Mouse (Mus musculus) neural tube, embryonic 15.5 days (tissue): ENCODE measurements around the gene Pdf. TPM values are rescaled to one million over a fixed set of nuclear protein-coding genes. Genes with fewer than 3 reads are reported as not detected.
A peak's percentile ranks its signal among the peaks of the same experiment; 100 is the strongest.

Experiments
- ATAC-seq: fragments of 200-750 bp; cut with Nextera tagmentation; 2 replicates; pipeline ENCODE4 v1.8.0; 2017; ENCODE audit warnings: mild to moderate bottlenecking, moderate TSS enrichment, moderate library complexity; ENCODE audit not compliant: low FRiP score
- H3K27ac ChIP-seq: fragments of 300-500 bp; sonication (generic); replicated peaks from 2 replicates; pipeline ENCODE4 v1.5.1; 2015; ENCODE audit warnings: mild to moderate bottlenecking, inconsistent platforms
- H3K27me3 ChIP-seq: fragments of 300-500 bp; sonication (generic); replicated peaks from 2 replicates; pipeline ENCODE4 v1.6.1; 2015; ENCODE audit warnings: inconsistent platforms
- H3K36me3 ChIP-seq: fragments of 300-500 bp; sonication (generic); 2 replicates; pipeline ENCODE4 v1.6.1; 2015; ENCODE audit warnings: inconsistent platforms
- H3K4me1 ChIP-seq: fragments of 300-500 bp; sonication (generic); 2 replicates; pipeline ENCODE4 v1.6.1; 2015; ENCODE audit warnings: inconsistent platforms
- H3K4me2 ChIP-seq: fragments of 300-500 bp; sonication (generic); 2 replicates; pipeline ENCODE4 v1.6.1; 2015; ENCODE audit warnings: inconsistent platforms, mild to moderate bottlenecking, moderate library complexity
- H3K4me3 ChIP-seq: fragments of 300-500 bp; sonication (generic); replicated peaks from 2 replicates; pipeline ENCODE4 v1.5.1; 2015; ENCODE audit warnings: mild to moderate bottlenecking, inconsistent platforms
- H3K9ac ChIP-seq: fragments of 300-500 bp; sonication (generic); replicated peaks from 2 replicates; pipeline ENCODE4 v1.6.1; 2015; ENCODE audit warnings: mild to moderate bottlenecking, inconsistent platforms
- H3K9me3 ChIP-seq: fragments of 300-500 bp; sonication (generic); replicated peaks from 2 replicates; pipeline ENCODE4 v1.6.1; 2016; ENCODE audit warnings: inconsistent platforms
- WGBS: fragments of 180-500 bp; shearing (Covaris S2); methylation state at CpG from one replicate; pipeline ENCODE4 v1.1.7; 2015; ENCODE audit warnings: mixed read lengths; 5-methylcytosine and 5-hydroxymethylcytosine counted together
- polyA plus RNA-seq: library from polyadenylated mRNA; unstranded; fragments of >200 nt; fragmentation: Nextera tagmentation; extraction: Ambion mirVana; gene quantifications from 2 replicates; pipeline ENCODE4 v1.2.1, GENCODE M21; 2015

Gene Pdf
- polyA plus RNA-seq, 1 experiment from 2014 or later = 43.5 TPM

- no peak within 1 kb of the TSS for H3K27ac ChIP-seq
- no peaks in the 10 kb centered on the region for H3K27me3 ChIP-seq
- 56% methylated on average over 17 of the region's 17 CpGs for WGBS
- ATAC-seq = no peak
- H3K36me3 ChIP-seq = peaks cover 21% of the 10 kb centered on the region
- no peaks in the 10 kb centered on the region for H3K4me1 ChIP-seq
- H3K9ac ChIP-seq = no peak within 1 kb of the TSS
- no peak within 1 kb of the TSS for H3K4me2 ChIP-seq
- H3K9me3 ChIP-seq = no peaks in the 10 kb centered on the region
- no peak within 1 kb of the TSS for H3K4me3 ChIP-seq
These were observed 17.4 kb upstream of the Pdf start, which contains the start of gene Tmed6 for GRCm38 (mm10) chr8:107065511-107066496. TSS of gene Tmed6 (minus strand) at chr8:107065644.

GRCm38 (mm10) chr8:107062613-107063012 lies 14.2 kb upstream of the Pdf start:
- peaks cover 10% of the 10 kb centered on the region for H3K4me1 ChIP-seq
- ATAC-seq = no peak
- H3K4me3 ChIP-seq = no peak overlapping the region
- H3K4me2 ChIP-seq = no peak overlapping the region
- H3K27me3 ChIP-seq = no peaks in the 10 kb centered on the region
- H3K9me3 ChIP-seq = no peaks in the 10 kb centered on the region
- 92% methylated on average over 1 of the region's 1 CpGs for WGBS
- H3K27ac ChIP-seq = no peak overlapping the region
- no peak overlapping the region for H3K9ac ChIP-seq
- H3K36me3 ChIP-seq = peaks cover 20% of the 10 kb centered on the region

- peak; percentile 69 for ATAC-seq
- H3K9ac ChIP-seq = peak overlapping the region; percentile 77
- no peaks in the 10 kb centered on the region for H3K9me3 ChIP-seq
- peaks cover 28% of the 10 kb centered on the region for H3K4me1 ChIP-seq
- WGBS = under 1% methylated on average over 33 of the region's 33 CpGs
- peak overlapping the region; percentile 96 for H3K4me3 ChIP-seq
- no peaks in the 10 kb centered on the region for H3K27me3 ChIP-seq
- peak overlapping the region; percentile 68; the same call in 1 of the 2 replicates for H3K27ac ChIP-seq
- peaks cover 48% of the 10 kb centered on the region for H3K36me3 ChIP-seq
- H3K4me2 ChIP-seq = peak overlapping the region; percentile 96
These were observed 8.6 kb upstream of the Pdf start for GRCm38 (mm10) chr8:107056973-107057369.

GRCm38 (mm10) chr8:107056076-107056972 lies 7.9 kb upstream of the Pdf start, which contains the start of the genes Cog8 and Nip7:
TSS of gene Cog8 (minus strand) at chr8:107056689.
TSS of gene Nip7 (plus strand) at chr8:107056877.
- no peaks in the 10 kb centered on the region for H3K9me3 ChIP-seq
- H3K27me3 ChIP-seq = no peaks in the 10 kb centered on the region
- H3K4me1 ChIP-seq = peaks cover 28% of the 10 kb centered on the region
- H3K27ac ChIP-seq = peak within 1 kb of the TSS; percentile 88
- WGBS = under 1% methylated on average over 88 of the region's 88 CpGs
- peak within 1 kb of the TSS; percentile 83 for H3K9ac ChIP-seq
- peak within 1 kb of the TSS; percentile 96 for H3K4me2 ChIP-seq
- peak; percentile 96 for ATAC-seq
- peaks cover 54% of the 10 kb centered on the region for H3K36me3 ChIP-seq
- H3K4me3 ChIP-seq = peak within 1 kb of the TSS; percentile 96

- Histone ChIP-seq H3K4me2 (no peak overlapping the region), H3K9ac (no peak overlapping the region), H3K27me3 (no peaks in the 10 kb centered on the region), H3K4me3 (no peak overlapping the region), H3K27ac (no peak overlapping the region), H3K36me3 (peaks cover 59% of the 10 kb centered on the region), H3K4me1 (peaks cover 31% of the 10 kb centered on the region), H3K9me3 (no peaks in the 10 kb centered on the region)
- ATAC-seq = no peak
- 97% methylated on average over 8 of the region's 8 CpGs for WGBS
These were observed 3.6 kb upstream of the Pdf start for GRCm38 (mm10) chr8:107052046-107052445.

- 96% methylated on average over 4 of the region's 4 CpGs for WGBS
- H3K9me3 ChIP-seq = no peaks in the 10 kb centered on the region
- H3K4me3 ChIP-seq = peak overlapping the region; percentile 67
- no peak overlapping the region for H3K27ac ChIP-seq
- H3K4me1 ChIP-seq = peaks cover 28% of the 10 kb centered on the region
- H3K36me3 ChIP-seq = peaks cover 80% of the 10 kb centered on the region
- no peak overlapping the region for H3K9ac ChIP-seq
- ATAC-seq = no peak
- H3K4me2 ChIP-seq = peak overlapping the region; percentile 81
- no peaks in the 10 kb centered on the region for H3K27me3 ChIP-seq
These were observed 1.1 kb upstream of the Pdf start for GRCm38 (mm10) chr8:107049480-107049879.

- H3K27me3 ChIP-seq = no peaks in the 10 kb centered on the region
- no peak overlapping the region for H3K27ac ChIP-seq
- no peak overlapping the region for H3K9ac ChIP-seq
- peaks cover 28% of the 10 kb centered on the region for H3K4me1 ChIP-seq
- H3K4me3 ChIP-seq = peak overlapping the region; percentile 67
- 92% methylated on average over 5 of the region's 5 CpGs for WGBS
- ATAC-seq = no peak
- peaks cover 82% of the 10 kb centered on the region for H3K36me3 ChIP-seq
- H3K4me2 ChIP-seq = peak overlapping the region; percentile 81
- H3K9me3 ChIP-seq = no peaks in the 10 kb centered on the region
These were observed 1.4 kb downstream of the Pdf start for GRCm38 (mm10) chr8:107046976-107047375.

- 92% methylated on average over 6 of the region's 6 CpGs for WGBS
- no peaks in the 10 kb centered on the region for H3K27me3 ChIP-seq
- no peak overlapping the region for H3K9ac ChIP-seq
- no peaks in the 10 kb centered on the region for H3K9me3 ChIP-seq
- H3K4me2 ChIP-seq = no peak overlapping the region
- H3K4me3 ChIP-seq = no peak overlapping the region
- peaks cover 28% of the 10 kb centered on the region for H3K4me1 ChIP-seq
- H3K36me3 ChIP-seq = peaks cover 82% of the 10 kb centered on the region
- ATAC-seq = no peak
- H3K27ac ChIP-seq = no peak overlapping the region
These were observed 2.9 kb downstream of the Pdf start for GRCm38 (mm10) chr8:107045478-107045877.

GRCm38 (mm10) chr8:107040632-107041031 lies 7.8 kb downstream of the Pdf start:
- Histone ChIP-seq H3K4me2 (no peak overlapping the region), H3K4me3 (no peak overlapping the region), H3K9me3 (no peaks in the 10 kb centered on the region), H3K4me1 (0 out of 2 replicates have a peak, but pooled peaks cover under 1% of the 10 kb centered on the region), H3K27ac (no peak overlapping the region), H3K9ac (no peak overlapping the region), H3K36me3 (peaks cover 73% of the 10 kb centered on the region), H3K27me3 (no peaks in the 10 kb centered on the region)
- no peak for ATAC-seq
- 85% methylated on average over 7 of the region's 7 CpGs for WGBS

GRCm38 (mm10) chr8:107036626-107037025 lies 11.8 kb downstream of the Pdf start:
- H3K27ac ChIP-seq = no peak overlapping the region
- H3K4me1 ChIP-seq = peaks cover 23% of the 10 kb centered on the region
- no peaks in the 10 kb centered on the region for H3K9me3 ChIP-seq
- H3K4me2 ChIP-seq = no peak overlapping the region
- no peak for ATAC-seq
- H3K27me3 ChIP-seq = no peaks in the 10 kb centered on the region
- WGBS = 82% methylated on average over 8 of the region's 8 CpGs
- no peak overlapping the region for H3K4me3 ChIP-seq
- peaks cover 33% of the 10 kb centered on the region for H3K36me3 ChIP-seq
- no peak overlapping the region for H3K9ac ChIP-seq

GRCm38 (mm10) chr8:107035641-107036040 lies 12.8 kb downstream of the Pdf start:
- no peaks in the 10 kb centered on the region for H3K27me3 ChIP-seq
- H3K4me2 ChIP-seq = no peak overlapping the region
- H3K36me3 ChIP-seq = peaks cover 23% of the 10 kb centered on the region
- peaks cover 23% of the 10 kb centered on the region for H3K4me1 ChIP-seq
- no peak for ATAC-seq
- 88% methylated on average over 3 of the region's 3 CpGs for WGBS
- no peak overlapping the region for H3K27ac ChIP-seq
- H3K9me3 ChIP-seq = no peaks in the 10 kb centered on the region
- no peak overlapping the region for H3K4me3 ChIP-seq
- H3K9ac ChIP-seq = no peak overlapping the region
